ENCODE assay signal across 8 mouse cellular contexts in the genomic region with DNA sequence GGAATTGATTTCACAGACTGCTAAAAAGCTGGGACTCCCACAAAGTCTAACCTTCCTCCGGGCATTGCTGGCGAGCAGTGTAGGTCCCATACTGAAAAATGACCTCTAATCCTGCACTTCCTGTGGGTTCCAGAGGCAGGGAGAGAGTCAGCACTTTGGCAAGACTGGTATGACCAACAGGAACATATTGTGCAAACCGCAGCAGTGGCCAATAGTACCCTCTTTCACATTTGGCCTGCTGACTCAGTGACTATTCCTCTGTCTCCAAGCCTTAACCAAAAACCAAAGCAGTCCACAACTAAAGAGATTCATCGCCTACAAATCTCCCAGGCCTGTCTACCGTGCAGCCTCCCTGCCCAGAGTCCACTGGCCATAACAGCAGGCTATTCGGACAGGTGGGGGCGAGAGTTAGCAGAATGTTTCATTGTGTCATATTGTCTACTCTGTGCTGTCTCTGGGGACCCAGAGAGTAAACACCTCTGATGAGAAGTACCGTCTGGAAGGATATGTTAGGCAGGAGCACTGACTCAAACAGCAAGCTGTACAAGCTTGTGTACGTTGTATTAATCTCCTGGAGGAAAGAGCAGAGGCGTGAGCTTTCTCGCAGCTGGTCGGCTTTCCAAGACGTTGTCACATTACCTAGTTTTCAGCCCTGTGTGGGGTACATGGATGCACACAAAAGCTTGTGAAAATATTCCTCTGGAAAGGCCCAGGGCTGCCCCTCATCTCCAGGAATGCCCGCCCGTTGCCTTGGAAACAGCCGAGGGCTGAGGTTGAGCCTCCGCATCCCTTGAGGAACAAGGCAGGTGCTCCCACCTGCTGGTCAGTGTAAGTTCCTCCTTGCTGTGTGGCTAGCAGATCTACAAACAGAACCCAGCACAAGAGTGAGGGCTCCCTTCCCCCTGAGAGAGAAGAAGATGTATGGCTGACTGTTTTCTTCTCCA. TPM values are rescaled to one million over a fixed set of nuclear protein-coding genes. Genes with fewer than 3 reads are reported as not detected.
DNase-seq lines count a peak whose midpoint lies in the region; ATAC-seq lines count a peak whose summit lies in the region.

No protein-coding gene starts in this region.

- peak overlapping the region; percentile 53 for H3K27ac ChIP-seq in hindbrain, embryonic 13.5 days
- peak overlapping the region; percentile 79 for H3K27ac ChIP-seq in liver, embryonic 13.5 days
- H3K27ac ChIP-seq in neural tube, embryonic 15.5 days (replicated peaks) = peak overlapping the region; percentile 24

- peak overlapping the region; percentile 8; the same call in 1 of the 2 replicates for H3K4me2 ChIP-seq in hindbrain, embryonic 13.5 days
- peak overlapping the region; percentile 37; the same call in 1 of the 2 replicates for H3K4me2 ChIP-seq in liver, embryonic 13.5 days
- H3K4me2 ChIP-seq in neural tube, embryonic 15.5 days = no peak overlapping the region

- H3K36me3 ChIP-seq in hindbrain, embryonic 13.5 days = peaks cover 10% of the 10 kb centered on the region
- H3K36me3 ChIP-seq in liver, embryonic 13.5 days = no peaks in the 10 kb centered on the region
- peaks cover 5% of the 10 kb centered on the region; the same call in 1 of the 2 replicates for H3K36me3 ChIP-seq in neural tube, embryonic 15.5 days

- H3K4me1 ChIP-seq in hindbrain, embryonic 13.5 days (replicated peaks) = peaks cover 32% of the 10 kb centered on the region
- H3K4me1 ChIP-seq in liver, embryonic 13.5 days (replicated peaks) = peaks cover 16% of the 10 kb centered on the region
- H3K4me1 ChIP-seq in neural tube, embryonic 15.5 days = peaks cover 27% of the 10 kb centered on the region

- H3K27me3 ChIP-seq in hindbrain, embryonic 13.5 days = no peaks in the 10 kb centered on the region
- no peaks in the 10 kb centered on the region for H3K27me3 ChIP-seq in liver, embryonic 13.5 days
- H3K27me3 ChIP-seq in neural tube, embryonic 15.5 days (replicated peaks) = no peaks in the 10 kb centered on the region

- peak overlapping the region; percentile 36; the same call in 1 of the 2 replicates for H3K9ac ChIP-seq in hindbrain, embryonic 13.5 days
- H3K9ac ChIP-seq in liver, embryonic 13.5 days = no peak overlapping the region
- H3K9ac ChIP-seq in neural tube, embryonic 15.5 days (replicated peaks) = no peak overlapping the region

- H3K9me3 ChIP-seq in hindbrain, embryonic 13.5 days = no peaks in the 10 kb centered on the region
- no peaks in the 10 kb centered on the region for H3K9me3 ChIP-seq in liver, embryonic 13.5 days (replicated peaks)
- no peaks in the 10 kb centered on the region for H3K9me3 ChIP-seq in neural tube, embryonic 15.5 days (replicated peaks)

- peak; percentile 28 to 74 for DNase-seq in adrenal gland, adult (ENCODE audit: inconsistent age in 2 of 2, low spot score in 1 of 2)
- DNase-seq in adrenal gland, adult 18-20 months (ENCODE audit: low spot score in 2 of 2) = no peak
- peak; percentile 29 to 32 for DNase-seq in monocyte, adult 2 months (ENCODE audit: low read depth in 1 of 2, low spot score in 2 of 2)
- DNase-seq in liver, embryonic 13.5 days = no peak
- no peak for DNase-seq in testis, postnatal 14 days (ENCODE audit: low spot score)

- WGBS in hindbrain, embryonic 13.5 days = 36% methylated on average over 17 of the region's 17 CpGs
- WGBS in liver, embryonic 13.5 days (ENCODE audit: insufficient replicate concordance) = 56% methylated on average over 17 of the region's 17 CpGs
- WGBS in neural tube, embryonic 15.5 days = 37% methylated on average over 17 of the region's 17 CpGs

- ATAC-seq in monocyte, adult 5-6 weeks (replicated peaks; ENCODE audit: insufficient number of reproducible peaks, low FRiP score, low TSS enrichment, poor library complexity, severe bottlenecking) = no peak
- ATAC-seq in hindbrain, embryonic 13.5 days (ENCODE audit: low FRiP score) = peak; percentile 58; the same call in 1 of the 2 replicates
- peak; percentile 45 for ATAC-seq in liver, embryonic 13.5 days (ENCODE audit: low read depth)
- ATAC-seq in neural tube, embryonic 15.5 days (ENCODE audit: low FRiP score) = peak; percentile 68

- H3K4me3 ChIP-seq in hindbrain, embryonic 13.5 days = no peak overlapping the region
- H3K4me3 ChIP-seq in liver, embryonic 13.5 days (replicated peaks) = no peak overlapping the region
- no peak overlapping the region for H3K4me3 ChIP-seq in neural tube, embryonic 15.5 days (replicated peaks)

RNA-seq across cellular contexts. Expression of a gene that starts 32.3 kb away (rescaled TPM):
- total RNA-seq in adrenal gland, adult 18-20 months (2021) = not detected
- total RNA-seq in monocyte, adult 5-6 weeks (2017) = 0.29 TPM in 1 of 3 replicates, not detected in the others
- 0.12 TPM in 1 of 2 replicates, not detected in the other for polyA plus RNA-seq in hindbrain, embryonic 13.5 days (2015; fragmentation: Nextera tagmentation; extraction: Ambion mirVana)
- polyA plus RNA-seq in liver, embryonic 13.5 days (2015; fragmentation: Nextera tagmentation; extraction: Ambion mirVana) = 0.08 TPM in 1 of 2 replicates, not detected in the other
- polyA plus RNA-seq in neural tube, embryonic 15.5 days (2015; fragmentation: Nextera tagmentation; extraction: Ambion mirVana) = not detected in 2 replicates

RNA-seq across cellular contexts. Expression of a gene that starts 45.0 kb away (rescaled TPM):
- total RNA-seq in adrenal gland, adult 18-20 months (2021) = 1 to 10 TPM; 7.0 to 7.1 TPM
- 39.7 to 46.2 TPM (median 40.0 TPM) in 3 replicates for total RNA-seq in monocyte, adult 5-6 weeks (2017)
- 53.4 and 53.5 TPM in 2 replicates for polyA plus RNA-seq in hindbrain, embryonic 13.5 days (2015; fragmentation: Nextera tagmentation; extraction: Ambion mirVana)
- 37.9 and 42.7 TPM in 2 replicates for polyA plus RNA-seq in liver, embryonic 13.5 days (2015; fragmentation: Nextera tagmentation; extraction: Ambion mirVana)
- polyA plus RNA-seq in neural tube, embryonic 15.5 days (2015; fragmentation: Nextera tagmentation; extraction: Ambion mirVana) = 38.9 and 45.2 TPM in 2 replicates

Comparison
In these comparisons a context has a peak if more than half of its experiments do, and no peak if none do; other contexts are left out.
1. DNase-seq: peak in adrenal gland, adult (2 of 2) and monocyte, adult 2 months (2 of 2); none in adrenal gland, adult 18-20 months (0 of 2), liver, embryonic 13.5 days (single experiment) and testis, postnatal 14 days (single experiment).
2. H3K27ac ChIP-seq: peak in every context shown above with its lines; median percentile 79 in liver, embryonic 13.5 days; 53 in hindbrain, embryonic 13.5 days; 24 in neural tube, embryonic 15.5 days.